Mouse (Mus musculus) heart, embryonic 12.5 days (tissue): ENCODE measurements around the gene Fat3. TPM values are rescaled to one million over a fixed set of nuclear protein-coding genes. Genes with fewer than 3 reads are reported as not detected.

ENCODE experiments used
- ATAC-seq: fragments of 200-750 bp; cut with Nextera tagmentation; 2 replicates; pipeline ENCODE4 v1.8.0; 2017; ENCODE audit warnings: moderate TSS enrichment, moderate library complexity; ENCODE audit not compliant: insufficient number of reproducible peaks, low FRiP score
- H3K27ac ChIP-seq: fragments of 300-500 bp; sonication (generic); 2 replicates; pipeline ENCODE4 v1.5.1; 2016; ENCODE audit warnings: mild to moderate bottlenecking, moderate library complexity; ENCODE audit not compliant: poor library complexity, severe bottlenecking
- H3K27me3 ChIP-seq: fragments of 300-500 bp; sonication (generic); replicated peaks from 2 replicates; pipeline ENCODE4 v1.6.1; 2016; ENCODE audit warnings: mild to moderate bottlenecking, moderate library complexity
- H3K36me3 ChIP-seq: fragments of 300-500 bp; sonication (generic); 2 replicates; pipeline ENCODE4 v1.6.1; 2016; ENCODE audit warnings: mild to moderate bottlenecking, moderate library complexity
- H3K4me1 ChIP-seq: fragments of 300-500 bp; sonication (generic); replicated peaks from 2 replicates; pipeline ENCODE4 v1.6.1; 2016; ENCODE audit warnings: mild to moderate bottlenecking
- H3K4me2 ChIP-seq: fragments of 300-500 bp; sonication (generic); 2 replicates; pipeline ENCODE4 v1.6.1; 2016; ENCODE audit warnings: mild to moderate bottlenecking, moderate library complexity
- H3K4me3 ChIP-seq: fragments of 300-500 bp; sonication (generic); 2 replicates; pipeline ENCODE4 v1.5.1; 2016; ENCODE audit warnings: mild to moderate bottlenecking
- H3K9ac ChIP-seq: fragments of 300-500 bp; sonication (generic); 2 replicates; pipeline ENCODE4 v1.6.1; 2016; ENCODE audit warnings: mild to moderate bottlenecking, moderate library complexity
- H3K9me3 ChIP-seq: fragments of 300-500 bp; sonication (generic); replicated peaks from 2 replicates; pipeline ENCODE4 v1.6.1; 2016; ENCODE audit warnings: mild to moderate bottlenecking, moderate library complexity
- WGBS: fragments of 180-500 bp; shearing (Covaris S2); methylation state at CpG from one replicate; pipeline ENCODE4 v1.1.7; 2016; 5-methylcytosine and 5-hydroxymethylcytosine counted together
- polyA plus RNA-seq: library from polyadenylated mRNA; unstranded; fragments of >200 nt; fragmentation: Nextera tagmentation; extraction: Ambion mirVana; gene quantifications from 2 replicates; pipeline ENCODE4 v1.2.1, GENCODE M21; 2016

Gene Fat3
- polyA plus RNA-seq, 1 experiment from 2014 or later = 1.5 TPM

- Histone ChIP-seq H3K4me3 (no peak overlapping the region), H3K4me1 (no peaks in the 10 kb centered on the region), H3K36me3 (no peaks in the 10 kb centered on the region), H3K27me3 (no peaks in the 10 kb centered on the region), H3K4me2 (no peak overlapping the region), H3K27ac (no peak overlapping the region), H3K9ac (no peak overlapping the region), H3K9me3 (no peaks in the 10 kb centered on the region)
- 84% methylated on average over 3 of the region's 3 CpGs for WGBS
- ATAC-seq = no peak
Measured at GRCm38 (mm10) chr9:16011382-16011781, 489.7 kb downstream of the Fat3 start.

- no peak overlapping the region for H3K4me2 ChIP-seq
- ATAC-seq = no peak
Measured at GRCm38 (mm10) chr9:16007516-16007915, 493.6 kb downstream of the Fat3 start.

GRCm38 (mm10) chr9:16002991-16003390 is 498.1 kb downstream of the Fat3 start:
- no peak for ATAC-seq
- no peaks in the 10 kb centered on the region for H3K4me1 ChIP-seq

More at GRCm38 (mm10) chr9:16007516-16007915, 493.6 kb downstream of the Fat3 start:
- Histone ChIP-seq H3K4me1 (no peaks in the 10 kb centered on the region), H3K27me3 (no peaks in the 10 kb centered on the region), H3K9me3 (no peaks in the 10 kb centered on the region), H3K36me3 (no peaks in the 10 kb centered on the region), H3K4me3 (no peak overlapping the region), H3K9ac (no peak overlapping the region), H3K27ac (no peak overlapping the region)
- 78% methylated on average over 5 of the region's 5 CpGs for WGBS

GRCm38 (mm10) chr9:15994762-15995161 is 506.3 kb downstream of the Fat3 start:
- no peak overlapping the region for H3K27ac ChIP-seq
- no peak overlapping the region for H3K9ac ChIP-seq
- no peak overlapping the region for H3K4me3 ChIP-seq
- no peaks in the 10 kb centered on the region for H3K27me3 ChIP-seq
- WGBS = 83% methylated on average over 7 of the region's 7 CpGs
- H3K36me3 ChIP-seq = no peaks in the 10 kb centered on the region
- no peaks in the 10 kb centered on the region for H3K9me3 ChIP-seq
- ATAC-seq = no peak
- H3K4me2 ChIP-seq = no peak overlapping the region
- H3K4me1 ChIP-seq = no peaks in the 10 kb centered on the region

More at GRCm38 (mm10) chr9:16002991-16003390, 498.1 kb downstream of the Fat3 start:
- H3K27me3 ChIP-seq = no peaks in the 10 kb centered on the region
- H3K4me3 ChIP-seq = no peak overlapping the region
- H3K36me3 ChIP-seq = no peaks in the 10 kb centered on the region
- no peaks in the 10 kb centered on the region for H3K9me3 ChIP-seq
- 71% methylated on average over 1 of the region's 1 CpGs for WGBS
- no peak overlapping the region for H3K4me2 ChIP-seq
- H3K9ac ChIP-seq = no peak overlapping the region
- H3K27ac ChIP-seq = no peak overlapping the region

GRCm38 (mm10) chr9:15994177-15994576 is 506.9 kb downstream of the Fat3 start:
- WGBS = 79% methylated on average over 4 of the region's 4 CpGs
- H3K9me3 ChIP-seq = no peaks in the 10 kb centered on the region
- no peak overlapping the region for H3K9ac ChIP-seq
- H3K27ac ChIP-seq = no peak overlapping the region
- H3K27me3 ChIP-seq = no peaks in the 10 kb centered on the region
- no peaks in the 10 kb centered on the region for H3K36me3 ChIP-seq
- ATAC-seq = no peak
- no peak overlapping the region for H3K4me3 ChIP-seq
- no peaks in the 10 kb centered on the region for H3K4me1 ChIP-seq
- no peak overlapping the region for H3K4me2 ChIP-seq

- no peaks in the 10 kb centered on the region for H3K27me3 ChIP-seq
- no peak for ATAC-seq
- H3K27ac ChIP-seq = no peak overlapping the region
- H3K4me3 ChIP-seq = no peak overlapping the region
- H3K4me1 ChIP-seq = no peaks in the 10 kb centered on the region
- no peaks in the 10 kb centered on the region for H3K36me3 ChIP-seq
- no peaks in the 10 kb centered on the region for H3K9me3 ChIP-seq
- no peak overlapping the region for H3K9ac ChIP-seq
- H3K4me2 ChIP-seq = no peak overlapping the region
- WGBS = 72% methylated on average over 7 of the region's 7 CpGs
Measured at GRCm38 (mm10) chr9:15992158-15992846, 508.8 kb downstream of the Fat3 start.

GRCm38 (mm10) chr9:15978317-15978716 is 522.8 kb downstream of the Fat3 start:
- Histone ChIP-seq H3K27ac (no peak overlapping the region), H3K4me3 (no peak overlapping the region), H3K4me2 (no peak overlapping the region), H3K4me1 (0 out of 2 replicates have a peak, but pooled peaks cover 3% of the 10 kb centered on the region), H3K27me3 (no peaks in the 10 kb centered on the region), H3K9me3 (no peaks in the 10 kb centered on the region), H3K9ac (no peak overlapping the region), H3K36me3 (no peaks in the 10 kb centered on the region)
- ATAC-seq = no peak
- 83% methylated on average over 14 of the region's 14 CpGs for WGBS

GRCm38 (mm10) chr9:15976959-15977663 is 524.0 kb downstream of the Fat3 start:
- no peak overlapping the region for H3K9ac ChIP-seq
- H3K4me1 ChIP-seq = 0 out of 2 replicates have a peak, but pooled peaks cover 3% of the 10 kb centered on the region
- H3K36me3 ChIP-seq = no peaks in the 10 kb centered on the region
- no peaks in the 10 kb centered on the region for H3K9me3 ChIP-seq
- H3K27me3 ChIP-seq = no peaks in the 10 kb centered on the region
- 45% methylated on average over 12 of the region's 12 CpGs for WGBS
- H3K4me3 ChIP-seq = no peak overlapping the region
- no peak for ATAC-seq
- H3K27ac ChIP-seq = no peak overlapping the region
- H3K4me2 ChIP-seq = no peak overlapping the region

- no peak for ATAC-seq
Measured at GRCm38 (mm10) chr9:15975999-15976398, 525.1 kb downstream of the Fat3 start.

GRCm38 (mm10) chr9:15972201-15972600 is 528.9 kb downstream of the Fat3 start:
- no peak overlapping the region for H3K27ac ChIP-seq
- H3K4me1 ChIP-seq = 0 out of 2 replicates have a peak, but pooled peaks cover under 1% of the 10 kb centered on the region
- ATAC-seq = no peak
- H3K36me3 ChIP-seq = no peaks in the 10 kb centered on the region
- H3K9ac ChIP-seq = no peak overlapping the region
- no peaks in the 10 kb centered on the region for H3K27me3 ChIP-seq
- 77% methylated on average over 1 of the region's 1 CpGs for WGBS
- no peak overlapping the region for H3K4me2 ChIP-seq
- no peaks in the 10 kb centered on the region for H3K9me3 ChIP-seq
- no peak overlapping the region for H3K4me3 ChIP-seq

More at GRCm38 (mm10) chr9:15975999-15976398, 525.1 kb downstream of the Fat3 start:
- no peaks in the 10 kb centered on the region for H3K36me3 ChIP-seq
- 81% methylated on average over 2 of the region's 2 CpGs for WGBS
- H3K4me2 ChIP-seq = no peak overlapping the region
- no peaks in the 10 kb centered on the region for H3K27me3 ChIP-seq
- H3K9me3 ChIP-seq = no peaks in the 10 kb centered on the region
- no peak overlapping the region for H3K27ac ChIP-seq
- H3K9ac ChIP-seq = no peak overlapping the region
- H3K4me3 ChIP-seq = no peak overlapping the region
- 0 out of 2 replicates have a peak, but pooled peaks cover 3% of the 10 kb centered on the region for H3K4me1 ChIP-seq

- H3K27ac ChIP-seq = no peak overlapping the region
- no peak for ATAC-seq
- H3K9me3 ChIP-seq = no peaks in the 10 kb centered on the region
- H3K27me3 ChIP-seq = no peaks in the 10 kb centered on the region
- no peak overlapping the region for H3K4me3 ChIP-seq
- no peaks in the 10 kb centered on the region for H3K4me1 ChIP-seq
- H3K9ac ChIP-seq = no peak overlapping the region
- H3K4me2 ChIP-seq = no peak overlapping the region
- H3K36me3 ChIP-seq = no peaks in the 10 kb centered on the region
Measured at GRCm38 (mm10) chr9:15971393-15971792, 529.7 kb downstream of the Fat3 start.
